Comparison of ENCODE assay signal across 8 mouse cellular contexts in the genomic region with DNA sequence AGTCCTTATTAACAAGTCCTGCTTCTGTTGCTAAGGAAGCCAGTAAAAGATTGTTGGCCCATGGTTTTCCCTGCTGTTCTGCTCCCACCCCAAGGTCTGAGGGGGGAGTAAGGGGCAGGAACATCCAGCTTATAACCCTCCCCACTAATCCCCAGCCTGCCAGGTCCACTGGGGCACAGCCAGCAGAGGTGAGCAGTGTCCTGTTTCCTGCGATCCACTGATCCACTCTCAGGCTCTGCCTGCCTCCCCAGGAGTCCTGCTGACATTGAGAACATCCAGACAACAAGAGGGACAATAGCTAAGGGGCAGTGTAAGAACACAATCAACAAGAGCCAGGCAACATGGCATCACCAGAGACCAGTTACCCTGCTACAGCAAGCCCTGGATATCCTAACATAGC. TPM values are rescaled to one million over a fixed set of nuclear protein-coding genes. Genes with fewer than 3 reads are reported as not detected.
A peak's percentile ranks its signal among the peaks of the same experiment; 100 is the strongest.
DNase-seq lines count a peak whose midpoint lies in the region; ATAC-seq and TF ChIP-seq lines count a peak whose summit lies in the region.

No protein-coding gene starts in this region.

- peaks cover 8% of the 10 kb centered on the region for H3K36me3 ChIP-seq in heart, embryonic 13.5 days
- peaks cover 2% of the 10 kb centered on the region; the same call in 1 of the 2 replicates for H3K36me3 ChIP-seq in heart, embryonic 10.5 days
- no peaks in the 10 kb centered on the region for H3K36me3 ChIP-seq in lung, postnatal 0 days (ENCODE audit: insufficient read depth, low read length)
- H3K36me3 ChIP-seq in hindbrain, embryonic 15.5 days, result peaks cover 5% of the 10 kb centered on the region; the same call in 1 of the 2 replicates

- no peak for TF ChIP-seq POLR2A in lung, adult 2 months (IDR thresholded peaks at IDR 0.05; ENCODE audit: borderline replicate concordance, extremely low read depth, low read depth, low read length)

- no peak for DNase-seq in heart, embryonic 10.5 days (ENCODE audit: low spot score)
- no peak for DNase-seq in lung, postnatal 0 days (ENCODE audit: low spot score)
- no peak for DNase-seq in lung, adult 2 months
- DNase-seq in retina, postnatal 7 days (ENCODE audit: low read depth, low spot score), result peak; percentile 14
- DNase-seq in frontal cortex, postnatal 14 days (ENCODE audit: low spot score in 2 of 2), result no peak
- no peak for DNase-seq in lung, postnatal 36 days

- WGBS in heart, embryonic 13.5 days, result 12% methylated on average over 1 of the region's 1 CpGs
- 8% methylated on average over 1 of the region's 1 CpGs for WGBS in heart, embryonic 10.5 days
- WGBS in lung, postnatal 0 days, result 54% methylated on average over 1 of the region's 1 CpGs
- WGBS in lung, adult 2 months, result 36% methylated on average over 1 of the region's 1 CpGs
- WGBS in hindbrain, embryonic 15.5 days, result 19% methylated on average over 1 of the region's 1 CpGs

- H3K27me3 ChIP-seq in heart, embryonic 13.5 days (replicated peaks), result no peaks in the 10 kb centered on the region
- no peaks in the 10 kb centered on the region for H3K27me3 ChIP-seq in heart, embryonic 10.5 days (ENCODE audit: insufficient read depth, poor library complexity, severe bottlenecking)
- H3K27me3 ChIP-seq in lung, postnatal 0 days (replicated peaks; ENCODE audit: insufficient read depth, low read length), result no peaks in the 10 kb centered on the region
- no peaks in the 10 kb centered on the region for H3K27me3 ChIP-seq in hindbrain, embryonic 15.5 days

- H3K4me1 ChIP-seq in heart, embryonic 13.5 days, result peaks cover 77% of the 10 kb centered on the region
- H3K4me1 ChIP-seq in heart, embryonic 10.5 days, result peaks cover 63% of the 10 kb centered on the region
- H3K4me1 ChIP-seq in lung, postnatal 0 days (ENCODE audit: insufficient read depth, low read depth, low read length), result peaks cover 26% of the 10 kb centered on the region
- H3K4me1 ChIP-seq in lung, adult 2 months (ENCODE audit: control insufficient read depth, insufficient read depth, low read length), result peaks cover 30% of the 10 kb centered on the region
- H3K4me1 ChIP-seq in hindbrain, embryonic 15.5 days (replicated peaks), result peaks cover 47% of the 10 kb centered on the region

- no peak for TF ChIP-seq CTCF in lung, postnatal 0 days (IDR thresholded peaks at IDR 0.05)
- TF ChIP-seq CTCF in lung, adult 2 months (IDR thresholded peaks at IDR 0.05; ENCODE audit: insufficient read depth, low read length), result no peak

- H3K27ac ChIP-seq in heart, embryonic 13.5 days (replicated peaks), result peak overlapping the region; percentile 51
- H3K27ac ChIP-seq in heart, embryonic 10.5 days, result no peak overlapping the region
- 0 out of 2 replicates have a peak overlapping the region, but pooled peaks have one; percentile 23 for H3K27ac ChIP-seq in lung, postnatal 0 days (ENCODE audit: low read length)
- no peak overlapping the region for H3K27ac ChIP-seq in hindbrain, embryonic 15.5 days (replicated peaks)

- no peak for TF ChIP-seq EP300 in lung, postnatal 0 days (IDR thresholded peaks at IDR 0.05)

- H3K9me3 ChIP-seq in heart, embryonic 13.5 days, result no peaks in the 10 kb centered on the region
- no peaks in the 10 kb centered on the region for H3K9me3 ChIP-seq in heart, embryonic 10.5 days
- no peaks in the 10 kb centered on the region for H3K9me3 ChIP-seq in lung, postnatal 0 days (ENCODE audit: low read length)
- no peaks in the 10 kb centered on the region for H3K9me3 ChIP-seq in hindbrain, embryonic 15.5 days

- no peak overlapping the region for H3K4me3 ChIP-seq in heart, embryonic 13.5 days
- H3K4me3 ChIP-seq in heart, embryonic 10.5 days, result no peak overlapping the region
- H3K4me3 ChIP-seq in lung, postnatal 0 days (ENCODE audit: low read depth, low read length), result no peak overlapping the region
- no peak overlapping the region for H3K4me3 ChIP-seq in lung, adult 2 months (replicated peaks; ENCODE audit: extremely low read depth, low read depth, low read length)
- H3K4me3 ChIP-seq in hindbrain, embryonic 15.5 days, result no peak overlapping the region

- H3K4me2 ChIP-seq in heart, embryonic 13.5 days, result peak overlapping the region; percentile 92
- H3K4me2 ChIP-seq in lung, postnatal 0 days (replicated peaks; ENCODE audit: low read depth, low read length), result no peak overlapping the region
- H3K4me2 ChIP-seq in hindbrain, embryonic 15.5 days, result peak overlapping the region; percentile 79

- ATAC-seq in heart, embryonic 13.5 days (ENCODE audit: extremely low read depth, insufficient number of reproducible peaks, low FRiP score, low TSS enrichment), result no peak
- ATAC-seq in lung, postnatal 0 days, result no peak
- no peak for ATAC-seq in hindbrain, embryonic 15.5 days (ENCODE audit: low FRiP score, low read depth)

- 0 out of 2 replicates have a peak overlapping the region, but pooled peaks have one; percentile 75 for H3K9ac ChIP-seq in heart, embryonic 13.5 days
- no peak overlapping the region for H3K9ac ChIP-seq in lung, postnatal 0 days (replicated peaks; ENCODE audit: low read depth)
- H3K9ac ChIP-seq in hindbrain, embryonic 15.5 days, result no peak overlapping the region

RNA-seq across cellular contexts. Expression of gene Gna12, which starts 3.4 kb away (rescaled TPM):
- polyA plus RNA-seq in heart, embryonic 13.5 days (2015; fragmentation: Nextera tagmentation; extraction: Ambion mirVana), result 9.4 and 10.9 TPM in 2 replicates
- 12.5 and 17.6 TPM in 2 replicates for polyA plus RNA-seq in heart, embryonic 10.5 days (2016; fragmentation: Nextera tagmentation; extraction: Ambion mirVana)
- 25.4 and 32.0 TPM in 2 replicates for polyA plus RNA-seq in lung, postnatal 0 days (2015; fragmentation: Nextera tagmentation; extraction: Ambion mirVana)
- polyA plus RNA-seq in lung, adult 2 months (2012; rRNA removed), result 112 and 120 TPM in 2 replicates
- polyA plus RNA-seq in hindbrain, embryonic 15.5 days (2015; fragmentation: Nextera tagmentation; extraction: Ambion mirVana), result 62.0 and 70.0 TPM in 2 replicates

Comparison
In these comparisons a context has a peak if more than half of its experiments do, and no peak if none do; other contexts are left out.
1. H3K27ac ChIP-seq: peak in heart, embryonic 13.5 days (single experiment) and lung, postnatal 0 days (single experiment); none in heart, embryonic 10.5 days (single experiment) and hindbrain, embryonic 15.5 days (single experiment).